Mouse (Mus musculus): ENCODE data around the gene Herc4.

DNA sequence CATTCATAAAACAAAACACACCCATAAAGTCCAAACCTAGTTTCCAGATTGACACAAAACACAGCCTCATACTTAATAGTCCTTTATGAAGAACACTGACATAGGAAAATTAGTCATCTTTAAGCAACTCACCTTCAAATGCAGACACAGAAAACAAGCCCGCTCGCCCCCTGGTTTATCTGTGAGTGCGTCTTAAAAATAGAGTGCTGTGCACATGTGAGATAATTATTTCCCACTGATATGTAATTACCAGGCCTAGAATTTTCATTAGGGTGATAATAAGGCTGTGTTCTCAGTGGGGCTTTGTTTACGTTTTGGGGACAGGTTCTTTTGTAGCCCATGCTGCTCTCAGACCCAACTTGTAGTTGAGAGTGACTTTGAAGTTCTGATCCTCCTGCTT, 44.6 kb upstream of the Herc4 start:
- TF ChIP-seq CTCF (IDR thresholded peaks at IDR 0.05; ENCODE audit: low read depth) (no peak), EP300 (optimal IDR thresholded peaks at IDR 0.05) (no peak)
